ENCODE assay signal across 10 mouse cellular contexts in genomic region chr11:116725031-116725948, GRCm38 (mm10). TPM values are rescaled to one million over a fixed set of nuclear protein-coding genes. Genes with fewer than 3 reads are reported as not detected.
DNase-seq lines count a peak whose midpoint lies in the region; ATAC-seq and TF ChIP-seq lines count a peak whose summit lies in the region.
"Had no signal": no experiment of that assay in that cellular context is flagged by ENCODE, and none has a peak within 500 bp of the region (broad histone marks: within the 10 kb centered on the region; RNA-seq: fewer than 3 reads in every experiment).

No protein-coding gene starts in this region.

- DNase-seq in cerebellum, adult 9-11 months, result peak; percentile 11
- DNase-seq in cerebellum, adult 18-20 months, result no peak
- peak; percentile 14 for DNase-seq in lung, postnatal 10 days
- DNase-seq in lung, postnatal 25 days (ENCODE audit: low spot score), result no peak
- peak; percentile 44 for DNase-seq in hindbrain, embryonic 14.5 days (ENCODE audit: low spot score)
- DNase-seq in thymus, adult 2 months, result no peak
- DNase-seq: B cell, adult 2 months had no signal

- no peaks in the 10 kb centered on the region for H3K9me3 ChIP-seq in hindbrain, embryonic 14.5 days (ENCODE audit: control insufficient read depth, low read length)
- H3K9me3 ChIP-seq: liver, embryonic 15.5 days had no signal

- H3K27ac ChIP-seq in hindbrain, embryonic 14.5 days, result peak overlapping the region; percentile 47; the same call in 1 of the 2 replicates
- H3K27ac ChIP-seq in testis, adult 2 months (ENCODE audit: control insufficient read depth, insufficient read depth, low read depth, low read length), result peak overlapping the region; percentile 91
- H3K27ac ChIP-seq in thymus, adult 2 months (ENCODE audit: control insufficient read depth, insufficient read depth, low read length), result no peak overlapping the region
- H3K27ac ChIP-seq: liver, embryonic 15.5 days had no signal

- H3K4me2 ChIP-seq in hindbrain, embryonic 14.5 days (replicated peaks), result peak overlapping the region; percentile 45
- H3K4me2 ChIP-seq: liver, embryonic 15.5 days had no signal

- H3K27me3 ChIP-seq in hindbrain, embryonic 14.5 days (ENCODE audit: control insufficient read depth, insufficient read depth, low read length), result no peaks in the 10 kb centered on the region
- H3K27me3 ChIP-seq in testis, adult 2 months (ENCODE audit: control insufficient read depth, insufficient read depth, low read length), result no peaks in the 10 kb centered on the region
- H3K27me3 ChIP-seq in thymus, adult 2 months (ENCODE audit: control insufficient read depth, insufficient read depth, low read length), result no peaks in the 10 kb centered on the region; the same call in 1 of the 2 replicates

- peak overlapping the region; percentile 11; the same call in 1 of the 2 replicates for H3K4me3 ChIP-seq in hindbrain, embryonic 14.5 days (replicated peaks; ENCODE audit: low read length)
- peak overlapping the region; percentile 61 for H3K4me3 ChIP-seq in testis, adult 2 months (ENCODE audit: control insufficient read depth, low read depth, low read length)
- no peak overlapping the region for H3K4me3 ChIP-seq in thymus, adult 2 months (ENCODE audit: control insufficient read depth, insufficient read depth, low read length)
- H3K4me3 ChIP-seq: liver, embryonic 15.5 days had no signal

- WGBS in hindbrain, embryonic 14.5 days, result 34% methylated on average over 27 of the region's 27 CpGs
- 53% methylated on average over 27 of the region's 27 CpGs for WGBS in thymus, adult 2 months

- peak; percentile 71 for ATAC-seq in hindbrain, embryonic 14.5 days (ENCODE audit: low FRiP score)
- ATAC-seq in frontal cortex, adult (ENCODE audit: low TSS enrichment), result no peak

- no peaks in the 10 kb centered on the region for H3K4me1 ChIP-seq in hindbrain, embryonic 14.5 days (replicated peaks; ENCODE audit: control insufficient read depth, insufficient read depth, low read length)
- H3K4me1 ChIP-seq in testis, adult 2 months (ENCODE audit: control insufficient read depth, insufficient read depth, low read length), result peaks cover 8% of the 10 kb centered on the region
- no peaks in the 10 kb centered on the region for H3K4me1 ChIP-seq in thymus, adult 2 months (replicated peaks; ENCODE audit: control insufficient read depth, insufficient read depth, low read length)
- H3K4me1 ChIP-seq: liver, embryonic 15.5 days had no signal

- 0 out of 2 replicates have a peak overlapping the region, but pooled peaks have one; percentile 11 for H3K9ac ChIP-seq in hindbrain, embryonic 14.5 days
- H3K9ac ChIP-seq: liver, embryonic 15.5 days had no signal

- H3K36me3 ChIP-seq in hindbrain, embryonic 14.5 days (replicated peaks; ENCODE audit: control insufficient read depth, insufficient read depth), result no peaks in the 10 kb centered on the region
- H3K36me3 ChIP-seq in testis, adult 2 months (ENCODE audit: control insufficient read depth, insufficient read depth, low read length), result no peaks in the 10 kb centered on the region
- H3K36me3 ChIP-seq in thymus, adult 2 months (ENCODE audit: control insufficient read depth, insufficient read depth, low read length), result no peaks in the 10 kb centered on the region
- H3K36me3 ChIP-seq: liver, embryonic 15.5 days had no signal

- TF ChIP-seq CTCF in testis, adult 2 months (IDR thresholded peaks at IDR 0.05; ENCODE audit: control insufficient read depth, insufficient read depth, insufficient replicate concordance, low read depth, low read length), result no peak
- TF ChIP-seq CTCF in thymus, adult 2 months (IDR thresholded peaks at IDR 0.05; ENCODE audit: borderline replicate concordance, control insufficient read depth, extremely low read depth, insufficient read depth, low read length, poor library complexity), result no peak

- peak; percentile 87 for TF ChIP-seq POLR2A in testis, adult 2 months (IDR thresholded peaks at IDR 0.05; ENCODE audit: control insufficient read depth, low read depth, low read length)
- no peak for TF ChIP-seq POLR2A in thymus, adult 2 months (IDR thresholded peaks at IDR 0.05; ENCODE audit: control insufficient read depth, extremely low read depth, insufficient read depth, low read length, poor library complexity)

RNA-seq across cellular contexts. Expression of gene St6galnac1, which starts 50.0 kb away (rescaled TPM):
- polyA plus RNA-seq in hindbrain, embryonic 14.5 days (2014; fragmentation: Nextera tagmentation; extraction: Ambion mirVana), result not detected in 2 replicates
- polyA plus RNA-seq in testis, adult 2 months (2012; rRNA removed), result 0.09 and 0.43 TPM in 2 replicates
- polyA plus RNA-seq in thymus, adult 2 months (2012; rRNA removed), result 0.30 and 0.34 TPM in 2 replicates
- polyA plus RNA-seq: liver, embryonic 15.5 days had no signal

Comparison
In these comparisons a context has a peak if more than half of its experiments do, and no peak if none do; other contexts are left out.
1. DNase-seq: peak in cerebellum, adult 9-11 months (single experiment), lung, postnatal 10 days (single experiment) and hindbrain, embryonic 14.5 days (single experiment); none in cerebellum, adult 18-20 months (0 of 2), lung, postnatal 25 days (single experiment) and thymus, adult 2 months (single experiment).